Mouse (Mus musculus) kidney, adult 2 months (tissue): ENCODE measurements at regions not wholly inside any gene's neighbourhood (a gene's known extent, or its start where the extent isn't known, plus 50 kb on each side); places are given as distances from the start of the nearest gene placed in this dataset.

Source experiments
- DNase-seq: peaks from one replicate; pipeline ENCODE4 v3.0.0; 2021
- H3K27ac ChIP-seq: fragments of 200-500 bp; 2 replicates; pipeline ENCODE4 v1.5.1; 2012; ENCODE audit warnings: low read depth, low read length, control low read depth, inconsistent platforms; ENCODE audit not compliant: insufficient read depth
- H3K27me3 ChIP-seq: fragments of 200-500 bp; replicated peaks from 2 replicates; pipeline ENCODE4 v1.6.1; 2012; ENCODE audit warnings: mild to moderate bottlenecking, moderate library complexity, low read length, inconsistent platforms; ENCODE audit not compliant: control insufficient read depth, insufficient read depth
- H3K36me3 ChIP-seq: fragments of 200-500 bp; 2 replicates; pipeline ENCODE4 v1.6.1; 2012; ENCODE audit warnings: mild to moderate bottlenecking, moderate library complexity, low read length, inconsistent platforms; ENCODE audit not compliant: control insufficient read depth, insufficient read depth
- H3K4me1 ChIP-seq: fragments of 200-500 bp; 2 replicates; pipeline ENCODE4 v1.6.1; 2011; ENCODE audit warnings: low read length; ENCODE audit not compliant: control insufficient read depth, insufficient read depth
- H3K4me3 ChIP-seq: fragments of 200-500 bp; 2 replicates; pipeline ENCODE4 v1.5.1; 2011; ENCODE audit warnings: mild to moderate bottlenecking, low read depth, low read length, control low read depth; ENCODE audit not compliant: insufficient read depth
- CTCF ChIP-seq: fragments of 200-500 bp; conservative IDR thresholded peaks from 2 replicates; pipeline ENCODE4 v1.5.1; 2011; ENCODE audit warnings: low read depth, mild to moderate bottlenecking, control low read depth, low read length, moderate library complexity, mixed read lengths; ENCODE audit not compliant: insufficient read depth, insufficient read length
- POLR2A ChIP-seq: fragments of 200-500 bp; IDR thresholded peaks from one replicate; pipeline ENCODE4 v1.6.1; 2011; ENCODE audit warnings: low read depth, low read length, control low read depth
- WGBS: fragments of 180-500 bp; shearing (Covaris S2); methylation state at CpG from one replicate; pipeline ENCODE4 v1.1.7; 2018; 5-methylcytosine and 5-hydroxymethylcytosine counted together

DNA sequence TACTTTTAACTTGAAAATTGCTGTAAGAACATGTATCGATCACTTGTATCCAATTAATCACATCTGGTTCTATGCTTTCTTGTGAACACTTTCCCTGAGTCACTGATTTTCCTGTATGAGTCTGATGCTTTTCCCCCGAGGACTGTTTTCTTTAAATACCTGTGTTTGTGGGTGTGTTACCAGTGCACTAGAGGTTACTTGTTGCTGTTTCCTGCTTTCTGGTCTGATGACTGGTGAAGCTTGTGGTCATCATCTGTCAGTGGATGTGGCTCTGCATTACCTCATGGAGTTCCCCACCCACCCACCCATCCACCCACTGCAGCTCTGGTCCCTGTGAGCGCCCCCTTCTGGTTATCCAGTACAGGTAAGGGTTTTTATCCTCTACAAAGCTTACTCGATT, 88.3 kb upstream of the Spdye4c start:
- Histone ChIP-seq H3K36me3 (no peaks in the 10 kb centered on the region), H3K27me3 (no peaks in the 10 kb centered on the region), H3K27ac (no peak overlapping the region), H3K4me3 (no peak overlapping the region), H3K4me1 (no peaks in the 10 kb centered on the region)
- DNase-seq: no peak
- no peak for TF ChIP-seq POLR2A
- TF ChIP-seq CTCF: no peak
- 71% methylated on average over 4 of the region's 4 CpGs for WGBS

DNA sequence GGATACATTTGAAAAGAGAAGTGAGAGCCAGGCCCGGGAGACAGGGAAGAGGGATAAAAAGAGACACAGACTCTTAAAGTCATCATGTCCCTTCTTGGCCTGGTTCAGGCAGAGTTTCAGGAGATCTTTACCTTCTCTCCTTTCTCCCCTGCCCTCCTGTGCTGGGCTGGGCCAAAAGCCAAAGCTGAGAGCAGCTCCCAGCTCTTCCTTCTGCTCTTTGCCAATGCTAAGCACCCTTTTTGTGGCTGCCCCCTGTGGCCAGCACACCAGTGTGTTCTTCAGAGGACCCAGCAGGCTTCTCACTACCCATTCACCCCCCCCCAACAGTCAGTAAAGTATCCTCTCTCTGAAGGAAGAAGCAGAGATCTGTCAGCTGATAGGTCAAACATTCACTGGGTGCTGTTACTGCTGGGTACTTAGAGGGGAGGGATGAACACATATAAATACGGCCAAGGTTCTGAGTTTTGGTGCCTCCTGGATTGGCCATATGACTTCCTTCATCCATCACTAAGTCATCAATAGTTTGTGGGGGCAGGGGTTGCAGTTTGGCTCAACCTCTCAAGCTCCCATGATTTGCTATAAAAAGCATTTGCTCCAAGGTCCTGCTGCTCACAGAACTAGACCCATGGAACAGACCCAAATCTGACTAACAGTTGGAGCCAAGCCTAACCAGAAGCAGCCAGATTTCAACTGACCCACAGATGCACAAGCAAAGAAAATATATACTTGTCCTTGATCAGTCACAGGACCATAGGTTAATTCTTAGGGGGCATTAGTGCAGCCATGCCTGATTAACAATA, 87.7 kb upstream of the Spdye4c start:
- TF ChIP-seq CTCF (no peak), POLR2A (no peak)
- 72% methylated on average over 2 of the region's 2 CpGs for WGBS
- no peak overlapping the region for H3K27ac ChIP-seq

DNA sequence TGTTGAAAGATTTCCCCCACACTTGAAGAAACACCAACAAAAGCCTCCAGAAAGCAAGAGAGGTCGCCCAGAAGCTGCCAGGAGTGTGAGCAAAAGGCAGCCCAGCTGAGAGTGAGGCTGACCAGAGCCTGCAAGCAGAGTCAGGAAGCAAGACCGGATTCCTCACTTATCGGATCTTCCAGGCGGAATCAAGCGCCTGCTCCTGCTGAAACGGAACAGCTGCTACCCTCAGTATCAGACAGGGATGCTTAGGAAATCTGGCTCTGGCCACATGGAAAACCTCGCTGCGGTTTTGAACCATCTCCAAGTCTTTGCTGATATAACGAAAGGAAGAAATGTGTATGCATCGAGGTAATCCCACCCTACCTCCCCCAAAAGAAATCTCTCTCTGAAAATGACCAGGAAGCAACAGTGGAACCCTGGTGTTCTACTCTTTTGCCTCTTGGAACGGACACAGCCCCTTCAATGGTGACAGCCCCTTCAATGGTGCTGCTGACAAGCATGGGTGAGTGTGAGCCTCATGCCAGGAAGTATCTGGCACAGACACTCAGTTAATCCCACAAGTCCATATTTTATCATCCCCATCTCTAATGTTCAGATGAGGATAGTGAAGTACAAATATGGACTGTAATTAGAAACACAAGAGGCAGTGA, 83.3 kb upstream of the Spdye4c start:
- WGBS: 33% methylated on average over 11 of the region's 11 CpGs
- no peak for TF ChIP-seq POLR2A
- no peak for TF ChIP-seq CTCF
- Histone ChIP-seq H3K4me1 (no peaks in the 10 kb centered on the region), H3K36me3 (no peaks in the 10 kb centered on the region), H3K27me3 (no peaks in the 10 kb centered on the region), H3K4me3 (no peak overlapping the region), H3K27ac (no peak overlapping the region)
- DNase-seq: peak; percentile 29

More for the DNA sequence above, 87.7 kb upstream of the Spdye4c start:
- Histone ChIP-seq H3K36me3 (no peaks in the 10 kb centered on the region), H3K27me3 (no peaks in the 10 kb centered on the region), H3K4me1 (no peaks in the 10 kb centered on the region), H3K4me3 (no peak overlapping the region)
- peak; percentile 16 for DNase-seq

DNA sequence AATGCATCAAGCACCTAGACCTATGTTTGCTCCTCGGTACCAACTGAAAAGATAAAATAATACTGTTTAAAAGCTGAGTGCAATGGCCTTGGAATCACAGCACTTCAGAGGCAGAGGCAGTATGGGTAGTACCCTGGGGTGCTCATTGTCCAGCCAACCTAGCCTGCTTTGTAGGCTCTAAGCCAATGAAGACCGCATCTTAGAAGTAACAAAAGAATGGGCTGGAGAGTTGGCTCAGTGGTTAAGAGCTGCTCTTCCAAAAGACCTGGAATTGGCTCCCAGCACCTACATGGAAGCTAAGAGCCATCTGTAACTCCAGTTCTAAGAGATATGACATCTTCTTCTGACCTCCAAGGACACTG, 82.8 kb upstream of the Spdye4c start:
- no peak for TF ChIP-seq POLR2A
- TF ChIP-seq CTCF: no peak
- no peak for DNase-seq
- Histone ChIP-seq H3K27ac (no peak overlapping the region), H3K36me3 (no peaks in the 10 kb centered on the region), H3K27me3 (no peaks in the 10 kb centered on the region), H3K4me3 (no peak overlapping the region), H3K4me1 (no peaks in the 10 kb centered on the region)
- 85% methylated on average over 2 of the region's 2 CpGs for WGBS

DNA sequence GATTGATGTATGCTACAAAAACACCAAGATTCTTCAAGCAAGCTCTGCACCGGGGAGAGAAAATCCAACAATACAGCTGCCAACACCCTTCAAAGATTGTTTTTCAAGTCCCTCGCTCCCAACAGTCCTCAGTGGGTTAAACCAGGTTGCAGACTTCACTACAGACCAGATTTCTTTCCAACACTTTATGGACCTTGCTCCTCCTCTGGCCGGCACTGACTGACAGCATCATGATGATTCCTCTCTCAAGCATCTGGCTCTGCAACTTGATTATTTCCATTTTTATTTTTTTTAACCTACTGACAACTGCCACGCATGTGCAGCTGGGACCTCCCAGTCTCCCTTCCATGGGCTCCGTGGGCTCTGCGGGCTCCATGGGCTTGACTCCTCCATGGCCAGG, 79.7 kb upstream of the Spdye4c start:
- DNase-seq: no peak
- TF ChIP-seq POLR2A (no peak), CTCF (no peak)
- no peak overlapping the region for H3K27ac ChIP-seq
- H3K27me3 ChIP-seq: no peaks in the 10 kb centered on the region
- no peaks in the 10 kb centered on the region for H3K36me3 ChIP-seq
- no peaks in the 10 kb centered on the region for H3K4me1 ChIP-seq
- no peak overlapping the region for H3K4me3 ChIP-seq
- WGBS: 83% methylated on average over 6 of the region's 6 CpGs

DNA sequence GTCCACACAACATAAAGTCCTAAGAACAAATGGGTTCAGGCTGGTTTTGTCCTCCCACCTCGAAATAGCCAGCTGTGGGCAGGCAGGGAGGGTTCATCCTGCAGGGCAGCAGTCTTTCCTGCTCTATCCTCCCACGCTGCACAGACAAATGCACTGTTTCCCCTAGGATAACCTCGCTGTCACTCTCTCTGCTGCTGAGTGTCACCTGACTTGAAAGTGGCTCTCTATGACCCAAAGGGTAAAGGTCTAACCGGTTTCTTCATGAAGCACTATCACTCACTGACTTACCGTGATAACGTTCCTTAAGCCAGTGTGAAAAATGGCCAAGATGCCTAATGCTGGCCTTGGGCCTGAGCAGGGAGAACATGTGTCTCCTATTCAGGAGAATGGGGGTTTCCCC, 78.2 kb upstream of the Spdye4c start:
- no peak overlapping the region for H3K27ac ChIP-seq
- 46% methylated on average over 6 of the region's 6 CpGs for WGBS
- no peak for TF ChIP-seq POLR2A
- no peak for TF ChIP-seq CTCF
- H3K36me3 ChIP-seq: no peaks in the 10 kb centered on the region
- H3K4me1 ChIP-seq: no peaks in the 10 kb centered on the region
- H3K4me3 ChIP-seq: no peak overlapping the region
- DNase-seq: no peak
- no peaks in the 10 kb centered on the region for H3K27me3 ChIP-seq

DNA sequence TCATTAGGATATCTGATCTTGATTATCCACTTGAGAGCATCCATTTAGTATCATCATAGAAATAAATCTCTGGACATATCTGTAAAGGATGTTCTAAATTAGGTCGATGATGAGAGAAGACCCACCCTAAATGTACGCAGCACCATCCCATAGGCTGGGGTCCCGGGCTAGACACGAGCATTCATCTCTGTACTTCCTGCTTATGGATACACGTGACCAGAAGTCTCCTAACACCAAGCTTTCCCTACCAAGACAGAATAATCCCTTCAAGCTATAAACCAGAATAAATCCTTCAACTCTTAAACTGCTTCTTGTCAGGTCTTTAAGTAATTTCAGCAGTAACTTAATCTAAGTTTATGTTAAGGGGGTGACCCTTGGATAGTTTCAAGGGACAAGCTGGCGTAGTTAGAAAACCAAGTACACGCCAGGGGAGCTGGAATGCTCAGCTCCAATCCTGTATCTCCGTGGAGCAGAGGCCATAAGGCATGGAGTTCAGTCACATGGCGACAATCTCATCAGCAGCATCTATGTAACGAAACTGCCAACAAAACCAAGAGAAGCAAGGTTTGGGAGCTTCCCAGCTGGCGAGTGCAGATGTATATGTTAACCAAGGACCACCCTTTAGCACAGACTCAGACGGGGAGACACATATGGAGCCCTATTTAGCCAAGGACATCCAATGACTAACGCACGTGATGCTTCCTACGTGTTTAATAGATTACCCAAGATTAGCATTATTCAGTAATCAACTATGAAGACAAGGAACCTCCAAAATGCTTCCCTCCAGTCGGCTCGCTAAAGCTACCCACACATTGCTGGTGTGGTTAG, 76.3 kb upstream of the Spdye4c start:
- H3K4me3 ChIP-seq: no peak overlapping the region
- no peaks in the 10 kb centered on the region for H3K4me1 ChIP-seq
- H3K27me3 ChIP-seq: no peaks in the 10 kb centered on the region
- H3K36me3 ChIP-seq: no peaks in the 10 kb centered on the region
- WGBS: 78% methylated on average over 17 of the region's 17 CpGs
- DNase-seq: no peak
- H3K27ac ChIP-seq: no peak overlapping the region
- TF ChIP-seq POLR2A (no peak), CTCF (no peak)
